Mouse (Mus musculus) midbrain, embryonic 16.5 days (tissue): ENCODE measurements around the gene Tbxas1. TPM values are rescaled to one million over a fixed set of nuclear protein-coding genes. Genes with fewer than 3 reads are reported as not detected.

Source experiments
- ATAC-seq: fragments of 200-750 bp; cut with Nextera tagmentation; 2 replicates; pipeline ENCODE4 v1.8.0; 2017; ENCODE audit warnings: moderate TSS enrichment
- H3K27ac ChIP-seq: fragments of 300-500 bp; sonication (generic); 2 replicates; pipeline ENCODE4 v1.5.1; 2014; ENCODE audit warnings: mild to moderate bottlenecking, low read length, mixed read lengths
- H3K27me3 ChIP-seq: fragments of 300-500 bp; sonication (generic); 2 replicates; pipeline ENCODE4 v1.6.1; 2014; ENCODE audit warnings: low read depth, low read length, mixed read lengths; ENCODE audit not compliant: control insufficient read depth, insufficient read depth
- H3K36me3 ChIP-seq: fragments of 300-500 bp; sonication (generic); 2 replicates; pipeline ENCODE4 v1.6.1; 2014; ENCODE audit warnings: mild to moderate bottlenecking, low read length, moderate library complexity, mixed read lengths; ENCODE audit not compliant: control insufficient read depth, insufficient read depth
- H3K4me1 ChIP-seq: fragments of 300-500 bp; sonication (generic); 2 replicates; pipeline ENCODE4 v1.6.1; 2014; ENCODE audit warnings: mild to moderate bottlenecking, low read length, mixed read lengths; ENCODE audit not compliant: control insufficient read depth, insufficient read depth
- H3K4me2 ChIP-seq: fragments of 300-500 bp; sonication (generic); 2 replicates; pipeline ENCODE4 v1.6.1; 2014; ENCODE audit warnings: mild to moderate bottlenecking, low read length, mixed read lengths
- H3K4me3 ChIP-seq: fragments of 300-500 bp; sonication (generic); 2 replicates; pipeline ENCODE4 v1.5.1; 2014; ENCODE audit warnings: low read depth, mild to moderate bottlenecking, low read length, moderate library complexity, mixed read lengths
- H3K9ac ChIP-seq: fragments of 300-500 bp; sonication (generic); 2 replicates; pipeline ENCODE4 v1.6.1; 2014; ENCODE audit warnings: low read depth, low read length, mixed read lengths
- H3K9me3 ChIP-seq: fragments of 300-500 bp; sonication (generic); replicated peaks from 2 replicates; pipeline ENCODE4 v1.6.1; 2014; ENCODE audit warnings: mild to moderate bottlenecking, low read length, mixed read lengths; ENCODE audit not compliant: control insufficient read depth, poor library complexity, severe bottlenecking
- WGBS: fragments of 180-500 bp; shearing (Covaris S2); extraction: QIAGEN DNeasy Blood & Tissue Kit; methylation state at CpG from one replicate; pipeline ENCODE4 v1.1.7; 2014; 5-methylcytosine and 5-hydroxymethylcytosine counted together
- polyA plus RNA-seq: library from polyadenylated mRNA; unstranded; fragments of >200 nt; fragmentation: Nextera tagmentation; extraction: Ambion mirVana; gene quantifications from 2 replicates; pipeline ENCODE4 v1.2.1, GENCODE M21; 2015

Tbxas1 gene
- polyA plus RNA-seq, 1 experiment from 2014 or later = 1.8 TPM

- no peak for ATAC-seq
- no peaks in the 10 kb centered on the region for H3K9me3 ChIP-seq
- peak overlapping the region; percentile 59 for H3K4me3 ChIP-seq
- H3K36me3 ChIP-seq = no peaks in the 10 kb centered on the region
- peak overlapping the region; percentile 65 for H3K9ac ChIP-seq
- WGBS = 11% methylated on average over 47 of the region's 49 CpGs
- no peaks in the 10 kb centered on the region for H3K4me1 ChIP-seq
- H3K4me2 ChIP-seq = peak overlapping the region; percentile 71
- H3K27me3 ChIP-seq = peaks cover 22% of the 10 kb centered on the region
- no peak overlapping the region for H3K27ac ChIP-seq
Observed at GRCm38 (mm10) chr6:39118456-39118881, 243.3 kb downstream of the Tbxas1 start.

- Histone ChIP-seq H3K9ac (no peak overlapping the region), H3K4me2 (no peak overlapping the region), H3K27ac (no peak overlapping the region), H3K9me3 (no peaks in the 10 kb centered on the region), H3K36me3 (no peaks in the 10 kb centered on the region), H3K4me1 (no peaks in the 10 kb centered on the region), H3K27me3 (peaks cover 22% of the 10 kb centered on the region), H3K4me3 (no peak overlapping the region)
- no peak for ATAC-seq
- 63% methylated on average over 3 of the region's 3 CpGs for WGBS
Observed at GRCm38 (mm10) chr6:39120685-39121084, 245.5 kb downstream of the Tbxas1 start.

- Histone ChIP-seq H3K4me3 (no peak overlapping the region), H3K36me3 (no peaks in the 10 kb centered on the region), H3K9ac (no peak overlapping the region), H3K4me2 (no peak overlapping the region), H3K4me1 (no peaks in the 10 kb centered on the region), H3K9me3 (peaks cover 4% of the 10 kb centered on the region; the same call in 1 of the 2 replicates), H3K27me3 (no peaks in the 10 kb centered on the region), H3K27ac (no peak overlapping the region)
- ATAC-seq = no peak
Observed at GRCm38 (mm10) chr6:39124719-39125118, 249.5 kb downstream of the Tbxas1 start.

GRCm38 (mm10) chr6:39131480-39131879 is 256.3 kb downstream of the Tbxas1 start:
- H3K4me2 ChIP-seq = no peak overlapping the region
- H3K9me3 ChIP-seq = peaks cover 4% of the 10 kb centered on the region; the same call in 1 of the 2 replicates
- H3K9ac ChIP-seq = no peak overlapping the region
- no peaks in the 10 kb centered on the region for H3K4me1 ChIP-seq
- 27% methylated on average over 4 of the region's 4 CpGs for WGBS
- peaks cover 12% of the 10 kb centered on the region for H3K36me3 ChIP-seq
- H3K4me3 ChIP-seq = no peak overlapping the region
- no peak for ATAC-seq
- H3K27ac ChIP-seq = no peak overlapping the region
- no peaks in the 10 kb centered on the region for H3K27me3 ChIP-seq

- H3K4me2 ChIP-seq = no peak overlapping the region
- no peak for ATAC-seq
- no peak overlapping the region for H3K27ac ChIP-seq
- no peaks in the 10 kb centered on the region for H3K4me1 ChIP-seq
- no peaks in the 10 kb centered on the region for H3K27me3 ChIP-seq
- H3K9ac ChIP-seq = no peak overlapping the region
- 0 out of 2 replicates have a peak, but pooled peaks cover under 1% of the 10 kb centered on the region for H3K9me3 ChIP-seq
- WGBS = 67% methylated on average over 5 of the region's 5 CpGs
- H3K4me3 ChIP-seq = no peak overlapping the region
- peaks cover 12% of the 10 kb centered on the region for H3K36me3 ChIP-seq
Observed at GRCm38 (mm10) chr6:39132556-39132955, 257.4 kb downstream of the Tbxas1 start.

Other genes starting within 250 kb of the Tbxas1 start
- not detected in 2 replicates for gene Klrg2, start 238.2 kb upstream of the Tbxas1 start, polyA plus RNA-seq
- gene Clec2l, start 212.3 kb upstream of the Tbxas1 start, polyA plus RNA-seq = 15.6 and 22.9 TPM in 2 replicates
- gene Hipk2, start 761 bp downstream of the Tbxas1 start, polyA plus RNA-seq = 32.7 and 36.1 TPM in 2 replicates
- 1.5 and 1.9 TPM in 2 replicates for gene Parp12, start 242.9 kb downstream of the Tbxas1 start, polyA plus RNA-seq